Mouse (Mus musculus): ENCODE measurements around the gene Col4a1. TPM values are rescaled to one million over a fixed set of nuclear protein-coding genes. Genes with fewer than 3 reads are reported as not detected.
A peak's percentile ranks its signal among the peaks of the same experiment; 100 is the strongest.

The Col4a1 gene
- total RNA-seq, 1 experiment from 2014 or later = 385 TPM

DNA sequence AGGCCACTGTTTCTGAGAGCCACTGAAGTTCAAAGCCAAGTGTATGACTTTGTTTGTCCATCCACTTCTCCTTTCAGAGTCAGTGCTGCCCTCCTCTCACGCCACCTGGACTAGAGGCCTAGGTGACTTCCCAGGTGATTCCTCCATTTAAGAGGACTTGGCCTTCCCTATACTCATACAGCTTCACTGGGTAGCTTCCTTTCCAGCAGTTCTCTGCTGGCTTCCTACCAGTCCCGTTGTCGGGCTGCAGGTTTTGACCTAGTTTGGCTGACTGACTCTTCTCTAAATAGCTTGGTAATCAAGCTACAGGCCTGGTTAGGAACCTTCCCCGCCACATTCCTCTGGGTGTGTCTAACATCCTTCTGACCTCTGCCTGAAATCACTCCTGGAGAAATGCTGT is 18.9 kb upstream of the Col4a1 start:
- no peak for DNase-seq

- DNase-seq = no peak
Measured at GRCm38 (mm10) chr8:11327722-11328417, 15.2 kb upstream of the Col4a1 start.

DNA sequence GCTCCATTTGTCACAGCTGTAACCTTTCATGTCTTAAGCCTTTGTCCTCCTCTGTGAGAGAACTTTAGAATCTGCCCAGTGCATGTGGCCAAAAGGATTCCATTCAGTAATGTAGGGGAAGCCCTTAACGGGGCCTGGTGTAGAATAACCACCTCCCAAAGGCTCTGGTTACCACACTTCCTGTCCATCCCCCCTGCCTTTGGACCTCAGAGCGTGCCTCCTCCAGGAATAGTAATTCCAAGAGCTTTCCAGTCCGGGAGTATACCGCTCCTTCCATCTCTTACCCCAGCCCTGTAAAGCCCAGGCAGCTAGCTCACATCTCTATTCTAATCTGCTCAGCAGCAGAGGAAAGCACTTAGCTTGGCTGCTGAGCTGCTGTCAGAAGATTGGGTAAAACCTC is 14.7 kb upstream of the Col4a1 start:
- DNase-seq = no peak

DNA sequence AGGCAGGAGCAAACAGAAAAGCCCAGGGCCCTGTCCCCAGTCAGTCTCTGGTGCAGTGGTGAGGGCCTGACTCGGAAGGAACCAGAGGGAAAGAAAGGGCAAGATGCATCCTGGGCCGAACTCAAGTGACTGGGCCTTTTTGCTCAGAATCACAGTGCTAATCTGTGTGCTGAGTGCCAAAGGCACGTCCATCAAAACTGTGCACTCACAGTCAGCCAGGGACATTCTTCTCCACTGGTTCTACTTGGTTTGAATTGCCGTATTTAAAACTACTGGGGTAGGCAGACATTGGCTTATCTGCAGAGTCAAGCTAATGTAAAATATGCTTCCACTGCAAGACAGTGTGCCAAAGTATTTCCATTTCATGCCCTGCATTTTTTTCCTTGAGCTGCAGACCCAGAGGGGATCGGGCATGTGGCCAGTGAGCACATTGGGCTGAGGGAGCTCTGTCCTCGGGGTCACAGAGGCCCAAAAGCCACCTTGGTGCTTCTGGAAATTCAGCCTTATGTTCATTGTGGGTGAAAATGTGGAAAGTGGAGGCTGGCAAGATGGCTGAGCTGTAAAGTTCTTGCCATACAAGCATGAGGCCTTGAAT is 12.3 kb upstream of the Col4a1 start:
- DNase-seq = no peak

DNA sequence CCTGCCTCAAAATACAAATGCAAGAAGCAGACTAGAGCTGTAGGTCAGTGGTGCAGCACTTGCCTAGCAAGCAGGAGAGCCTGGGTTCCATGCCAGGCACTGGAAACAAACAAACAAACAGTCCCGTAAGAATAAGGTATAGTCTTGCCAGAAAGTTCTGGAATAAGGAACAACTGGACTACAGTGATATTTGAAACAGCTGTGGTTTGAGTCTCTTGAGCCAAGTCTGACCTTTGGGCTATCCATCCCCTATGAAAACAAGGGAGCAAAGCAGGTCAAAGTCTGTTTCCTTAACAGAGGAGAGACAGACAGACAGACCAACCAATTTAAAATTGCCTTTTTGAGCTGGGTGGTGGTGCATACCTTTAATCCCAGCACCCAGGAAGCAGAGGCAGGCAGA is 11.1 kb upstream of the Col4a1 start:
- DNase-seq = no peak

- no peak for DNase-seq
Measured at GRCm38 (mm10) chr8:11322724-11323585, 10.3 kb upstream of the Col4a1 start.

- DNase-seq = no peak
Measured at GRCm38 (mm10) chr8:11321841-11322240, 9.2 kb upstream of the Col4a1 start.

DNA sequence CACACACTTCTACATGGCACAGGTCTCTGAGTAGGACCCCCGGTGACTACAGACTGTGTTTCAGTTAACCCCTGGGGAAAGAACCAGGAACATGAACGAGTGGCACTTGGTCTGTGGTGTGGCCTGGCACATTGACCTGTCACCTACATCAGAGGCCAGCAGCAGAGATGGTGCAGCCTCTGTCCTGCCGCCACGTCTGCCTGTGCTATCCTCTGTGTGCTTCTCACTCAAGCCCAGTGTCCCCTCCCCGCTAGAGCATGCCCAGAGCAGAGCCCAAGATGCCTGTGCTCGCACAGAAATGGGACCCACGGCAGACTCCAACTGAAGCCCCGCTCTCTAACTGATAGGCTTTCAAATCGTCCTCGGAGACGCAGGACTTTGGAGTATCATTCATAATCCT is 6.8 kb upstream of the Col4a1 start:
- no peak for DNase-seq

DNA sequence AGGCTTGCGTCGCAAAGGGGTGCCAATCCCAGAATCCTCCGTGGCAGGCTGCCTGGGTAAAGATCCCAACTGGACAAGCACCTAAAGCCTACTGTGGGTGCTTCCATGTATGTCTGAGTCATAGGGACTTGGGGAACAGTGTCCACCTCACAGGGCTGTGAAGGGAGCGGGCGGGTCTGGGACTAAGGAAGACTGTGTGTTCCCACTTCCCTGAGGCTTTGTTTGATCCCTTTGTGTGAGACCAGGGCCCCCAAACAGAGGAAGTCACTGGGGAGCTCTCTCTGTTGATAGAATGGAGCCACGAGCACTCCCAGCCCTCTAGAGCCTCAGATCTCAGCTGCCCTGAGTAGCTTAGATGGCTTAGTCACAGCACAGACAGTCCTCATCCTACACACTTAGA is 3.5 kb upstream of the Col4a1 start:
- no peak for DNase-seq

GRCm38 (mm10) chr8:11315179-11315943 is 2.7 kb upstream of the Col4a1 start:
- DNase-seq = no peak

GRCm38 (mm10) chr8:11314613-11315012 is 2.0 kb upstream of the Col4a1 start:
- no peak for DNase-seq

DNA sequence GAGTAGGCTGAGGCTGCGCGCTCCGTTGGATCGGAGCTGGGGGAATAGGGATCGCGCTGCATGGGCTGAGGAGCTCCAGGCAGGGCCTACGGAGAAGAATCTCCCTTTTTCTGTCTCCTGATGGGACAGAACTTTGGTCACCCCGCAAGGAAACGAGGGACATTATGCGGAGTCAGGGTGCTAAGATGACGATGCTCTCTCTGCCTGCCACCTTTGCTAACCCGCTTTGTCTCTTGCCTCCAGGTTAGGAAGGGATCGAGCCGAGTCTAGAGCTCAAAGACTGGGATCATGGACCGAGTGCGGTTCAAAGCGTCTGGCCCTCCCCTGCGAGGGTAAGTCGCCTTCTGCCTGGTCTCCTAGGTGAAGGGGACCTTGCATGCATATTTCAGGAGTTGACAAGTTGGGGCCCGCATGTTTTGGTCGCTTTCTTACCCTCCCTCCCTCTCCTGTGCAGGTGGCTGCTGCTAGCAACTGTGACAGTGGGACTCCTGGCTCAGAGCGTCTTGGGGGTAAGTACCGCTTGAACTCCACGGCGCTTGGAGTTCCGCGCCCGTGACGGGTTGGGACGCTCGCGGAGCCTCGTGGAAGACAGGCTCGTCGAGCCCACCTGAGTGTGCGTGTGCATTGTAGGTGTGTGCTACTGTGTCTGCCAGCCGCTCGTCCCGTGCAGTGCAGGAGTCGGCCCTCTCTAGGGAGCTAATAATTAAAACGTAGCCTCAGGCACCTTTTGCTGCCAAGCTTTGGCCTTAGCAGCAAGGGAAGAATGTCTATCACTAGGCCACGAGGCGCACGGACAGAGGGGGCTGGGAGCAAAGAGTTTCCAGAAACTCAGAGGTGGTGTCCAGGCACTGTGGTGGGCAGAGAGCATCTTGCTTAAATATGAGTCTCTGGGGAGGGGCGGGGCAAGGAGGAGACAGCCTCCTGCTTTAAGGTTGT is 818 bp upstream of the Col4a1 start:
- peak; percentile 52 for DNase-seq

DNA sequence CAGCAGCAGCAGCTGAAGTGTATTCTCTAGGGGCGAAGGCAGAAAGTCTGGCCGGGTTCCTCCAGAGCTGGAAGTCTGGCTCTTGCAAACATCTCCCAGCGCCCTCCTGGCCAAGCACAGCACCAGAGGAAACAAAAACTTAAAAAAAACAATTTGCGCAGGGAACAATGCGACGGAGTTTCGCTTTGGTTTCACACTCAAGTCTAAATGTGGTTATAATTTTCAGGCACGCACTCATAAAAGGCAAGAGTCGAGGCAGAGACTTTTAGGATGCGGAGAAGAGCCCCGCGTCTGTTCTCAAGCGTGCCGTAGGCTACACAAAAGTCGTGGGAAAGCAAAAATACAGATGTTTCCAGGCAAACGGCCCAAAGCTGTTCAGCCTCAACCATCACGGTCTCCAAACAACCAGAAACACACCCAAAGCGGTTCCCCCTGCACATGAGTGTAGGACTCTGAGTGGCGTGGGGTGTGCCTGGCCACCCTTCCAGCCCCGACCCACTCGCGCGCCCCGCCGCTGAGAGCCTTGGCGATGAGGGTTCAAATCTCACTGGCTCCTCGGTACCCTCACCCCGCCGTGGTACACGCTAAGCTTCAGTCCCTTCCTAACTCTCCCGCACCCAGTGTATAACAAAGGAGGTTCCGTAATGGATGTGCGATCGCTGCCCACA is 811 bp downstream of the Col4a1 start:
- DNase-seq = peak; percentile 54

GRCm38 (mm10) chr8:11310049-11310448 is 2.6 kb downstream of the Col4a1 start:
- no peak for DNase-seq

DNA sequence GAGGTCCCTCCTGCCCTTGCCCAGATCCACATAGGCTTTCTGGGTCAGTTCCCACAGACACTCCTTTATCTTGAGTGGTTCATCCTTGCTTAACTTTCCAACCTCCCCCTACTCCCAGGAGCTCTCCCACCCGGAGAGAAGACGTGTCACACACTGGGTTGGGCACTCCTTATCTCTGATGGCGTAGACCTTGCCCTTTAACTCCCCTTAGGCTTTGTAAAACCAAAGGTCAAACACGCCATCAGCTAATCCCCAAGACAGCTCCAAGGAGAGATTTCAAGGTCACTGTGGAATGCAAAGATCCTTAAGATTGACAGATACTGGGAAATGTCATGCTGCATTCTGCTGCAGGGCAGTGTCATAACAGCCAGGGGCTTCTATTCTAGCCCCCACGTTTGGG is 3.4 kb downstream of the Col4a1 start:
- DNase-seq = no peak

DNA sequence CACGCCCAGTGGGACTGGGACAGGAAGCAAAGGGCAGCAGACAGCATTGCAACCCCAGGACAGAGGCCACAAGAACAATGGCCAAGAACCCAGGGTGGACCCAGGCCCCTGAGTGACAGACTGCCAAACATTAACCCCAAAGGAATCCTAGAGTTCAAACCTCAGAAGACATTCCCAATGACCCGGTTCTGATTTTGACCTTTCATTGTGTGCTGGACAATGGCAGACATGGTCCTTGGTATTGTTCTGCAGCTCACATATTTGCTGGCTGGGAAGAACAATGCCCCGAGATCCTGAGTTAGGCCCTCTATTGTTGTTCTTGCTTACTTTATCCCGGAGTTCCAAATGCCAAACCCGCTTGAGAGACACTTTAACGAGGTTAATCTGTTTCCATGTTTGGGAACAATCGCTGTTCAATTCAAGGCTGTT is 4.0 kb downstream of the Col4a1 start:
- no peak for DNase-seq

DNA sequence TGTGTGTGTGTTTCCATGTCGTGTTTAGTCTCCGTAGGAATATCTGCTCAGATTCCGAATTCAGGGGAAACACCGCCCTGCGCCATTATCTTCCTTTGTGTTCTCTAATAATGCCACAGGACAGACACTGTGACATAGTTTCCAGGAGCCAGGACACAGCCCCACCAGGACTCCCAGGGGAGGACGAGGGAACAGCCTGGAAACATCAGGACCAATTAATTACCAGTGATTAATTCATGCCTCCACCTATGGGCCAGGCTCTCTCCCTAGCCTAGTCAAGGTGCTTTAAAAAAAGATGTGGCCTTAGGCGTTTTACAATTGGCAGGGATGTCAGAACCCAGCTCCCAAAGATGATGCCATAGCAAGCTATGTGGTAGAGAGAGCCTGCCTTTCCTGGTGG is 5.2 kb downstream of the Col4a1 start:
- no peak for DNase-seq

GRCm38 (mm10) chr8:11305539-11305938 is 7.1 kb downstream of the Col4a1 start:
- DNase-seq = no peak

GRCm38 (mm10) chr8:11304027-11304601 is 8.5 kb downstream of the Col4a1 start:
- no peak for DNase-seq

GRCm38 (mm10) chr8:11300436-11300835 is 12.2 kb downstream of the Col4a1 start:
- no peak for DNase-seq

GRCm38 (mm10) chr8:11299317-11299602 is 13.4 kb downstream of the Col4a1 start:
- DNase-seq = no peak
